Mouse (Mus musculus): ENCODE data around the gene Klhdc8b. TPM values are rescaled to one million over a fixed set of nuclear protein-coding genes. Genes with fewer than 3 reads are reported as not detected.

Klhdc8b gene
- polyA plus RNA-seq, 1 experiment = 84.2 TPM

GRCm38 (mm10) chr9:108460319-108461178 lies 832 bp downstream of the Klhdc8b start, which contains the start of gene Ccdc71:
Ccdc71 (plus strand) TSS chr9:108460527.
- TF ChIP-seq POLR2A (IDR thresholded peaks at IDR 0.05; ENCODE audit: borderline replicate concordance, extremely low read depth, insufficient read depth, insufficient read length, poor library complexity, severe bottlenecking) (peak; percentile 85), CTCF (IDR thresholded peaks at IDR 0.05; ENCODE audit: borderline replicate concordance, extremely low read depth, insufficient read depth, insufficient read length) (no peak)
- peak; percentile 90 for DNase-seq (ENCODE audit: low read depth)

GRCm38 (mm10) chr9:108459939-108460318 lies 1.5 kb downstream of the Klhdc8b start:
- no peak for DNase-seq (ENCODE audit: low read depth)
- TF ChIP-seq CTCF (IDR thresholded peaks at IDR 0.05; ENCODE audit: borderline replicate concordance, extremely low read depth, insufficient read depth, insufficient read length) (no peak), POLR2A (IDR thresholded peaks at IDR 0.05; ENCODE audit: borderline replicate concordance, extremely low read depth, insufficient read depth, insufficient read length, poor library complexity, severe bottlenecking) (no peak)

GRCm38 (mm10) chr9:108456953-108457352 lies 4.4 kb downstream of the Klhdc8b start:
- DNase-seq (ENCODE audit: low read depth) = no peak
- TF ChIP-seq CTCF (IDR thresholded peaks at IDR 0.05; ENCODE audit: borderline replicate concordance, extremely low read depth, insufficient read depth, insufficient read length) (no peak), POLR2A (IDR thresholded peaks at IDR 0.05; ENCODE audit: borderline replicate concordance, extremely low read depth, insufficient read depth, insufficient read length, poor library complexity, severe bottlenecking) (no peak)

- no peak for DNase-seq (ENCODE audit: low read depth)
- TF ChIP-seq POLR2A (IDR thresholded peaks at IDR 0.05; ENCODE audit: borderline replicate concordance, extremely low read depth, insufficient read depth, insufficient read length, poor library complexity, severe bottlenecking) = no peak
- TF ChIP-seq CTCF (IDR thresholded peaks at IDR 0.05; ENCODE audit: borderline replicate concordance, extremely low read depth, insufficient read depth, insufficient read length) = no peak
Measured at GRCm38 (mm10) chr9:108455747-108456571, 5.4 kb downstream of the Klhdc8b start.

GRCm38 (mm10) chr9:108454429-108454828 lies 7.0 kb downstream of the Klhdc8b start:
- no peak for TF ChIP-seq POLR2A (IDR thresholded peaks at IDR 0.05; ENCODE audit: borderline replicate concordance, extremely low read depth, insufficient read depth, insufficient read length, poor library complexity, severe bottlenecking)
- TF ChIP-seq CTCF (IDR thresholded peaks at IDR 0.05; ENCODE audit: borderline replicate concordance, extremely low read depth, insufficient read depth, insufficient read length) = no peak
- DNase-seq (ENCODE audit: low read depth) = no peak

GRCm38 (mm10) chr9:108453458-108453857 lies 7.9 kb downstream of the Klhdc8b start:
- TF ChIP-seq CTCF (IDR thresholded peaks at IDR 0.05; ENCODE audit: borderline replicate concordance, extremely low read depth, insufficient read depth, insufficient read length) (no peak), POLR2A (IDR thresholded peaks at IDR 0.05; ENCODE audit: borderline replicate concordance, extremely low read depth, insufficient read depth, insufficient read length, poor library complexity, severe bottlenecking) (no peak)
- DNase-seq (ENCODE audit: low read depth) = no peak

GRCm38 (mm10) chr9:108452911-108453310 lies 8.5 kb downstream of the Klhdc8b start:
- no peak for DNase-seq (ENCODE audit: low read depth)
- TF ChIP-seq POLR2A (IDR thresholded peaks at IDR 0.05; ENCODE audit: borderline replicate concordance, extremely low read depth, insufficient read depth, insufficient read length, poor library complexity, severe bottlenecking) (no peak), CTCF (IDR thresholded peaks at IDR 0.05; ENCODE audit: borderline replicate concordance, extremely low read depth, insufficient read depth, insufficient read length) (no peak)

GRCm38 (mm10) chr9:108452291-108452906 lies 9.0 kb downstream of the Klhdc8b start:
- DNase-seq (ENCODE audit: low read depth) = peak; percentile 96
- TF ChIP-seq POLR2A (IDR thresholded peaks at IDR 0.05; ENCODE audit: borderline replicate concordance, extremely low read depth, insufficient read depth, insufficient read length, poor library complexity, severe bottlenecking) (peak; percentile 28; the same call in 1 of the 2 replicates), CTCF (IDR thresholded peaks at IDR 0.05; ENCODE audit: borderline replicate concordance, extremely low read depth, insufficient read depth, insufficient read length) (peak; percentile 91)

- DNase-seq (ENCODE audit: low read depth) = peak; percentile 35
- no peak for TF ChIP-seq POLR2A (IDR thresholded peaks at IDR 0.05; ENCODE audit: borderline replicate concordance, extremely low read depth, insufficient read depth, insufficient read length, poor library complexity, severe bottlenecking)
- TF ChIP-seq CTCF (IDR thresholded peaks at IDR 0.05; ENCODE audit: borderline replicate concordance, extremely low read depth, insufficient read depth, insufficient read length) = no peak
Measured at GRCm38 (mm10) chr9:108451519-108452160, 9.7 kb downstream of the Klhdc8b start.

GRCm38 (mm10) chr9:108451170-108451493 lies 10.2 kb downstream of the Klhdc8b start:
- TF ChIP-seq CTCF (IDR thresholded peaks at IDR 0.05; ENCODE audit: borderline replicate concordance, extremely low read depth, insufficient read depth, insufficient read length) (no peak), POLR2A (IDR thresholded peaks at IDR 0.05; ENCODE audit: borderline replicate concordance, extremely low read depth, insufficient read depth, insufficient read length, poor library complexity, severe bottlenecking) (no peak)
- no peak for DNase-seq (ENCODE audit: low read depth)
